Mouse (Mus musculus) E14TG2a.4 (cell line): Measurements from ENCODE around the gene Hist1h4h.

Experiments used
- H3K27me3 ChIP-seq: 2 replicates; pipeline ENCODE4 v1.6.1; 2014; ENCODE audit warnings: low read length, control low read depth; ENCODE audit not compliant: insufficient read depth
- H3K36me3 ChIP-seq: 2 replicates; pipeline ENCODE4 v1.6.1; 2014; ENCODE audit warnings: low read length, control low read depth; ENCODE audit not compliant: insufficient read depth
- H3K4me1 ChIP-seq: replicated peaks from 2 replicates; pipeline ENCODE4 v1.6.1; 2014; ENCODE audit warnings: low read depth, low read length, control low read depth
- H3K4me3 ChIP-seq: replicated peaks from 2 replicates; pipeline ENCODE4 v1.5.1; 2014; ENCODE audit warnings: mild to moderate bottlenecking, low read length
- H3K9me3 ChIP-seq: 2 replicates; pipeline ENCODE4 v1.6.1; 2014; ENCODE audit warnings: low read length, control low read depth
- CTCF ChIP-seq: conservative IDR thresholded peaks from 2 replicates; pipeline ENCODE4 v1.5.1; 2014; ENCODE audit warnings: low read length
- NANOG ChIP-seq: IDR thresholded peaks from 2 replicates; pipeline ENCODE4 v1.6.1; 2014; ENCODE audit warnings: borderline replicate concordance, low read length, mixed read lengths
- POU5F1 ChIP-seq: IDR thresholded peaks from 2 replicates; pipeline ENCODE4 v1.6.1; 2014; ENCODE audit warnings: low read length, borderline replicate concordance

Gene Hist1h4h

GRCm38 (mm10) chr13:23497656-23498321 is 33.1 kb upstream of the Hist1h4h start:
- H3K4me1 ChIP-seq = peaks cover 70% of the 10 kb centered on the region
- no peaks in the 10 kb centered on the region for H3K27me3 ChIP-seq
- H3K9me3 ChIP-seq = no peaks in the 10 kb centered on the region
- no peaks in the 10 kb centered on the region for H3K36me3 ChIP-seq
- TF ChIP-seq NANOG (no peak), POU5F1 (no peak), CTCF (no peak)
- peak overlapping the region; percentile 76 for H3K4me3 ChIP-seq

GRCm38 (mm10) chr13:23498653-23499052 is 32.2 kb upstream of the Hist1h4h start:
- Histone ChIP-seq H3K36me3 (no peaks in the 10 kb centered on the region), H3K9me3 (no peaks in the 10 kb centered on the region), H3K4me3 (peak overlapping the region; percentile 76), H3K4me1 (peaks cover 68% of the 10 kb centered on the region), H3K27me3 (no peaks in the 10 kb centered on the region)
- no peak for TF ChIP-seq CTCF
- no peak for TF ChIP-seq NANOG
- TF ChIP-seq POU5F1 = no peak

- Histone ChIP-seq H3K4me1 (peaks cover 71% of the 10 kb centered on the region), H3K36me3 (no peaks in the 10 kb centered on the region), H3K27me3 (no peaks in the 10 kb centered on the region), H3K9me3 (no peaks in the 10 kb centered on the region), H3K4me3 (peak overlapping the region; percentile 76)
- TF ChIP-seq POU5F1 (no peak), NANOG (no peak), CTCF (no peak)
Observed at GRCm38 (mm10) chr13:23499943-23500342, 30.9 kb upstream of the Hist1h4h start.

GRCm38 (mm10) chr13:23500424-23501200 is 30.2 kb upstream of the Hist1h4h start:
- peaks cover 71% of the 10 kb centered on the region for H3K4me1 ChIP-seq
- TF ChIP-seq POU5F1 (no peak), NANOG (no peak), CTCF (no peak)
- no peaks in the 10 kb centered on the region for H3K36me3 ChIP-seq
- H3K27me3 ChIP-seq = no peaks in the 10 kb centered on the region
- peak overlapping the region; percentile 76 for H3K4me3 ChIP-seq
- no peaks in the 10 kb centered on the region for H3K9me3 ChIP-seq

- TF ChIP-seq NANOG = no peak
- no peak for TF ChIP-seq POU5F1
- no peak for TF ChIP-seq CTCF
- H3K9me3 ChIP-seq = no peaks in the 10 kb centered on the region
- H3K4me3 ChIP-seq = peak overlapping the region; percentile 76
- H3K4me1 ChIP-seq = peaks cover 67% of the 10 kb centered on the region
- no peaks in the 10 kb centered on the region for H3K36me3 ChIP-seq
- H3K27me3 ChIP-seq = no peaks in the 10 kb centered on the region
Observed at GRCm38 (mm10) chr13:23501511-23501910, 29.3 kb upstream of the Hist1h4h start.

- Histone ChIP-seq H3K27me3 (no peaks in the 10 kb centered on the region), H3K4me3 (peak overlapping the region; percentile 76), H3K9me3 (no peaks in the 10 kb centered on the region), H3K4me1 (peaks cover 65% of the 10 kb centered on the region), H3K36me3 (no peaks in the 10 kb centered on the region)
- TF ChIP-seq NANOG = no peak
- no peak for TF ChIP-seq POU5F1
- no peak for TF ChIP-seq CTCF
Observed at GRCm38 (mm10) chr13:23502031-23502567, 28.8 kb upstream of the Hist1h4h start.

- Histone ChIP-seq H3K36me3 (no peaks in the 10 kb centered on the region), H3K27me3 (no peaks in the 10 kb centered on the region), H3K4me1 (peaks cover 67% of the 10 kb centered on the region), H3K4me3 (peak overlapping the region; percentile 51; the same call in 1 of the 2 replicates), H3K9me3 (no peaks in the 10 kb centered on the region)
- TF ChIP-seq CTCF (no peak), NANOG (no peak), POU5F1 (no peak)
Observed at GRCm38 (mm10) chr13:23502916-23503315, 27.9 kb upstream of the Hist1h4h start.

GRCm38 (mm10) chr13:23503797-23504196 is 27.1 kb upstream of the Hist1h4h start:
- no peaks in the 10 kb centered on the region for H3K36me3 ChIP-seq
- H3K9me3 ChIP-seq = no peaks in the 10 kb centered on the region
- peaks cover 69% of the 10 kb centered on the region for H3K4me1 ChIP-seq
- TF ChIP-seq CTCF = no peak
- TF ChIP-seq POU5F1 = no peak
- no peak for TF ChIP-seq NANOG
- H3K4me3 ChIP-seq = peak overlapping the region; percentile 51
- no peaks in the 10 kb centered on the region for H3K27me3 ChIP-seq
